Mouse (Mus musculus): Measurements from ENCODE around the gene Itga7.

GRCm38 (mm10) chr10:128929638-128930378 lies 3.8 kb upstream of the Itga7 start:
- TF ChIP-seq POLR2A (IDR thresholded peaks at IDR 0.05; ENCODE audit: low read depth, low read length) (no peak), CTCF (IDR thresholded peaks at IDR 0.05; ENCODE audit: borderline replicate concordance, insufficient read depth, low read length) (no peak)
